Mouse (Mus musculus): ENCODE measurements around the gene Olfr1369-ps1.

GRCm38 (mm10) chr13:21167910-21168300 lies 56.6 kb downstream of the Olfr1369-ps1 start:
- TF ChIP-seq CTCF (IDR thresholded peaks at IDR 0.05; ENCODE audit: extremely low read depth, insufficient read length, insufficient replicate concordance, low read depth, low read length) (no peak), POLR2A (IDR thresholded peaks at IDR 0.05; ENCODE audit: low read depth, low read length) (no peak)

All from small intestine, adult 2 months (tissue).